Mouse (Mus musculus) lung, postnatal 0 days (tissue): ENCODE results near the gene Rpl13a. TPM values are rescaled to one million over a fixed set of nuclear protein-coding genes. Genes with fewer than 3 reads are reported as not detected.
A peak's percentile ranks its signal among the peaks of the same experiment; 100 is the strongest.

Experiments
- ATAC-seq: fragments of 200-750 bp; cut with Nextera tagmentation; 2 replicates; pipeline ENCODE4 v1.8.0; 2017; ENCODE audit warnings: moderate library complexity
- DNase-seq: peaks from one replicate; pipeline ENCODE4 v3.0.0-alpha.2; 2016; ENCODE audit warnings: low spot score
- H3K27ac ChIP-seq: fragments of 300-500 bp; sonication (generic); 2 replicates; pipeline ENCODE4 v1.5.1; 2014; ENCODE audit warnings: antibody characterized with exemption, mild to moderate bottlenecking, low read length, mixed read lengths
- H3K27me3 ChIP-seq: fragments of 300-500 bp; sonication (generic); replicated peaks from 2 replicates; pipeline ENCODE4 v1.6.1; 2014; ENCODE audit warnings: low read length, mixed read lengths; ENCODE audit not compliant: insufficient read depth
- H3K36me3 ChIP-seq: fragments of 300-500 bp; sonication (generic); 2 replicates; pipeline ENCODE4 v1.6.1; 2014; ENCODE audit warnings: low read length, mixed read lengths; ENCODE audit not compliant: insufficient read depth
- H3K4me1 ChIP-seq: fragments of 300-500 bp; sonication (generic); 2 replicates; pipeline ENCODE4 v1.6.1; 2014; ENCODE audit warnings: antibody characterized with exemption, low read depth, low read length, mixed read lengths; ENCODE audit not compliant: insufficient read depth
- H3K4me2 ChIP-seq: fragments of 300-500 bp; sonication (generic); replicated peaks from 2 replicates; pipeline ENCODE4 v1.6.1; 2014; ENCODE audit warnings: low read depth, mild to moderate bottlenecking, low read length, moderate library complexity, mixed read lengths
- H3K4me3 ChIP-seq: fragments of 300-500 bp; sonication (generic); 2 replicates; pipeline ENCODE4 v1.5.1; 2014; ENCODE audit warnings: low read depth, low read length
- H3K9ac ChIP-seq: fragments of 300-500 bp; sonication (generic); replicated peaks from 2 replicates; pipeline ENCODE4 v1.6.1; 2014; ENCODE audit warnings: low read depth, mild to moderate bottlenecking
- H3K9me3 ChIP-seq: fragments of 300-500 bp; sonication (generic); 2 replicates; pipeline ENCODE4 v1.6.1; 2016; ENCODE audit warnings: low read length, mixed read lengths
- CTCF ChIP-seq: IDR thresholded peaks from 2 replicates; pipeline ENCODE4 v1.5.1; 2016; ENCODE audit warnings: antibody characterized with exemption, mild to moderate bottlenecking
- EP300 ChIP-seq: IDR thresholded peaks from 2 replicates; pipeline ENCODE4 v1.6.1; 2016; ENCODE audit warnings: antibody characterized with exemption, mild to moderate bottlenecking, control low read depth
- WGBS: fragments of 180-500 bp; shearing (Covaris S2); extraction: QIAGEN DNeasy Blood & Tissue Kit; methylation state at CpG from one replicate; pipeline ENCODE4 v1.1.7; 2014; 5-methylcytosine and 5-hydroxymethylcytosine counted together
- polyA plus RNA-seq: library from polyadenylated mRNA; unstranded; fragments of >200 nt; fragmentation: Nextera tagmentation; extraction: Ambion mirVana; gene quantifications from 2 replicates; pipeline ENCODE4 v1.2.1, GENCODE M21; 2015

Rpl13a gene
- polyA plus RNA-seq, 1 experiment from 2014 or later: 1,148 TPM

DNA sequence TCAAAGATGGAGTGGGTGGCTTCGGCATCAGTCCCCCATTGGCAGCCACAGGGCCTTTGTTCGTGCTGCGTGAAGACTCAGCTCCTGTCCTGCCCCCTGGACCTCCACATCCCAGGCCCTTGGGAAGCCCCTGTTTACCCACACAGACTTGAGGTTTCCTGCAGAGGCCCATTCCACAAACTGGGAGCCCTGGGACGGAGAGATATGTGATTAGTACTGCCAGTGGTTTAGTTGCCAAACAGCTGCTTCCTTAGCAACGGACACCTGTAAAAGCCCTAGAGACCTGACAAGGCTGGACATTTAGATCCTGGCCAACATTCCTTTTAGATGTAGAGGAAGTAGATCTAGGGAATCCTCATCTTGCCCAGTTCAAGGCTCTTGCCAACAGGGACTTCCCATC lies 13.4 kb upstream of the Rpl13a start:
- 0 out of 2 replicates have a peak, but pooled peaks cover 12% of the 10 kb centered on the region for H3K36me3 ChIP-seq

DNA sequence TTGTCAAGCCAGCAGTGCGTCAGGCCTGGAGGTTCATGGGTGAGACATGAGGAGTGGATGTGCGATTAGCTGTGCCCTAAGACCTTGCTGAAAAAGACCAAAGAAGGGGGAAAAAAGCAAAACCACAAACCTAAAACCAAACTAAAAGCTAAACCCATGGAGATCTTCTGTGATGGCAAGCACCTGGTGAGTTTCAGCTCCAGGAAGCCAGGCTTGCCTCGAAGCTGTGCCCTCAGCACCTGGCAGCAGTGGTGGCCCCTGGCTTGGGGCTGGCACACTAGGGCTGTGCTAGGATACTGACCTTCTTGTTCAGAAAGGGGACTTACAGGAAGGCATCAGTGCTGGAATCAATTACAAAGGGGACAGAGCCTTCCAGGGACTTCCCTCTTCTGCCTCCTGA lies 12.8 kb upstream of the Rpl13a start:
- Histone ChIP-seq H3K27ac (no peak overlapping the region), H3K9ac (no peak overlapping the region), H3K27me3 (no peaks in the 10 kb centered on the region), H3K4me1 (no peaks in the 10 kb centered on the region), H3K4me2 (no peak overlapping the region), H3K9me3 (no peaks in the 10 kb centered on the region), H3K4me3 (no peak overlapping the region), H3K36me3 (0 out of 2 replicates have a peak, but pooled peaks cover 12% of the 10 kb centered on the region)
- TF ChIP-seq CTCF: no peak
- no peak for TF ChIP-seq EP300
- no peak for ATAC-seq
- DNase-seq: no peak
- WGBS: 82% methylated on average over 3 of the region's 3 CpGs

More for the DNA sequence above, 13.4 kb upstream of the Rpl13a start:
- 89% methylated on average over 5 of the region's 5 CpGs for WGBS
- H3K9ac ChIP-seq: no peak overlapping the region
- H3K4me3 ChIP-seq: no peak overlapping the region
- H3K4me1 ChIP-seq: no peaks in the 10 kb centered on the region
- ATAC-seq: no peak
- no peak for DNase-seq
- H3K4me2 ChIP-seq: no peak overlapping the region
- H3K27ac ChIP-seq: no peak overlapping the region
- TF ChIP-seq EP300 (no peak), CTCF (no peak)
- no peaks in the 10 kb centered on the region for H3K9me3 ChIP-seq
- no peaks in the 10 kb centered on the region for H3K27me3 ChIP-seq

DNA sequence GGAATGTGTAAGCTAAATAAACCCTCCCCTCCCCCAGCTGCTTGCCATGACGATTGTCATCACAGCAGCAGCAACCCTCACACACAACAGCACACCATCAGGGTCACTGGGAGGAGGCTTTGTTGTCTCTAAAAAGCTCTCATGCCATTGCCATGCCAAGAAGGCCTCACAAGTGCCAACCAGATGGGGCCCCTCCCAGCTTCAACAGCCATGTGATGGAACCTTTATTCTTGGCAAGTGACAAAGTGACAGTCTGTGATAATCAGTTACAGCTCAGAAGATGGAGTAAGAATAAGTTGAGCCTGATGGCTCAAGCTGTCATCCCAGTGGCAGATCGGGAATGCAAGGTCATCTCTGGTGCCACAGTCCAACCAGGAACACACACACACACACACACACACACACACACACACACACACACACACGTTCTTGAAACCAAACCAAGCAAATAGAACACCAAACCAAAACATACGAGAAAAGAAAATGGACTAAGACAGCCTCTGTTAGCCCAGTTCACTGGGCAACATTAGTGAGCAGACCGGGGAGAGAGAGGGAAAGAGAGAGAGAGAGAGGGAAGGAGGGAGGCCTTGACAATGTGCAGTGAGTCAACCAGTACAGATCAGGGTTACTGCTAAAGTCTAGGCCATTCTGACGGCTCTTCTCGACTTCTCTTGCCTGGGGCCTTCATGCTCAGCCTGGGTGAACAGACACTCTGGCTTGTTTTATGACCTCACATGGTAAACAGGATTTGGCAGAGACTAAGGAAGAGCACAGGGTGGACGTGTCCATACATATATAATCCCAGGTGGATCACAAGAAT lies 11.6 kb upstream of the Rpl13a start:
- Histone ChIP-seq H3K9me3 (no peaks in the 10 kb centered on the region), H3K9ac (no peak overlapping the region), H3K36me3 (0 out of 2 replicates have a peak, but pooled peaks cover under 1% of the 10 kb centered on the region), H3K27ac (no peak overlapping the region), H3K27me3 (no peaks in the 10 kb centered on the region), H3K4me2 (no peak overlapping the region), H3K4me3 (no peak overlapping the region), H3K4me1 (peaks cover 4% of the 10 kb centered on the region; the same call in 1 of the 2 replicates)
- ATAC-seq (no peak), DNase-seq (no peak)
- WGBS: 64% methylated on average over 8 of the region's 8 CpGs
- TF ChIP-seq EP300: no peak
- TF ChIP-seq CTCF: no peak

DNA sequence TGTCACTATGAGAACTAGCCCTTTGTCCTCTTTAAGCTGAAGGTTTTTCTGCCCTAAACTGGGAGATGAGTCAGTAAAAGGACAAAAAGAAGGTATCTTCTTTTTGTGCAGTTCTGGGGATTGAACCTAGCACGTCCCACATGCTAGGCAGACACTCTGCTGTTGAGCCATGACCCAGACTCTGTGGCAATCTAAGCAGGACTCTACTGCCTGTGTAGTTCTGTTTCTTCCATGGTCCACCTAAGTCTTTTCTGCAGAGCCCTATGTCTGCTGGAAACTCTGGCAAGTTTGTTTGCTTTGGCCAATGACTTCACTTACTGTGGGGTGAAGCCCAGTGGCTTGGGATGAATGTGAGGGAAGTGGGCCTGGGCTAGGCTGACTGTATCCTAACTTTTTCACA lies 9.8 kb upstream of the Rpl13a start:
- H3K27ac ChIP-seq: no peak overlapping the region
- TF ChIP-seq EP300: no peak
- TF ChIP-seq CTCF: no peak
- no peak overlapping the region for H3K4me2 ChIP-seq
- H3K9me3 ChIP-seq: no peaks in the 10 kb centered on the region
- no peaks in the 10 kb centered on the region for H3K27me3 ChIP-seq
- no peak overlapping the region for H3K4me3 ChIP-seq
- peaks cover 4% of the 10 kb centered on the region; the same call in 1 of the 2 replicates for H3K4me1 ChIP-seq
- H3K9ac ChIP-seq: no peak overlapping the region
- ATAC-seq: no peak
- DNase-seq: no peak
- 83% methylated on average over 1 of the region's 1 CpGs for WGBS
- H3K36me3 ChIP-seq: no peaks in the 10 kb centered on the region

DNA sequence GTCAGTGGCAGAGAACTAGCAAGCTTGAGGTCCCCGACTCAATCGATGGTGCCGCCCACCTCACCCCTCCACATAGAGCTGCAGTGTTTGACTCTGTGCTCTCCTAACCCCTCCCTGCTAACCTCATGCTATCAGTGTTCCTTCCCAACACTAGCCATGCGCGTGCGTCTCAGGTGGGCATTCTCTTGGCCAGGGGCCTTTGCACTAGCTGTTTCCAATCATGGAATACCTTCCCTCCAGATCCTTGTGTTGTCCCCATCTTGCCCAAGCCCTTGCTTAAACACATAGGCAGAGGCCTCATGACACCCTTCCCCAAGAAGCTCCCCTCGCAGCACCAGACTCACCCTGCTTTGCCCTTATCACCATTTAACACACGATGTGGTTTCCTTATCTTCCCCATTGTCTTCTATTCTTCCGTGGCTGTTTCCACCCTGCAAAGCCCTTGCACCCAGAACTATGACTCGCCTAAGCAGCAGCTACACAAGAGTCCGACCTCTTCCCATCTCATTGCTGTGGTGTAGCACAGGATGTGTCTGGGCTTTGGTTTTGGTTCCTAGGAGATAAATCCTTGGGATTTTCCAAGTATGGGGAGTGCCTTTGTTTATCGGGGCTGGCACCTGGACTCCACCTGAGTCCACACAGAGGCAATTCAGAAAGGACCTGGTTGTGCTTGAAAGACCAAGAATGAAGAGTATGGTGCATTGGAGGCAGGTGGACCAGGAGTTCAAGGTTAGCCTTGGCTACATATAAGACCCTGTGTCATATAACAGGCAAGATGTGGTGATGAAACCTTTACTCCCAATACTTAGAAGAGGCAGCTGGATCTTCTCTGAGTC lies 8.8 kb upstream of the Rpl13a start:
- ATAC-seq: no peak
- WGBS: 67% methylated on average over 12 of the region's 12 CpGs
- Histone ChIP-seq H3K4me1 (peaks cover 4% of the 10 kb centered on the region; the same call in 1 of the 2 replicates), H3K4me3 (no peak overlapping the region), H3K27me3 (no peaks in the 10 kb centered on the region), H3K36me3 (no peaks in the 10 kb centered on the region), H3K9ac (no peak overlapping the region), H3K9me3 (no peaks in the 10 kb centered on the region), H3K27ac (no peak overlapping the region), H3K4me2 (no peak overlapping the region)
- no peak for TF ChIP-seq CTCF
- no peak for TF ChIP-seq EP300
- DNase-seq: no peak

DNA sequence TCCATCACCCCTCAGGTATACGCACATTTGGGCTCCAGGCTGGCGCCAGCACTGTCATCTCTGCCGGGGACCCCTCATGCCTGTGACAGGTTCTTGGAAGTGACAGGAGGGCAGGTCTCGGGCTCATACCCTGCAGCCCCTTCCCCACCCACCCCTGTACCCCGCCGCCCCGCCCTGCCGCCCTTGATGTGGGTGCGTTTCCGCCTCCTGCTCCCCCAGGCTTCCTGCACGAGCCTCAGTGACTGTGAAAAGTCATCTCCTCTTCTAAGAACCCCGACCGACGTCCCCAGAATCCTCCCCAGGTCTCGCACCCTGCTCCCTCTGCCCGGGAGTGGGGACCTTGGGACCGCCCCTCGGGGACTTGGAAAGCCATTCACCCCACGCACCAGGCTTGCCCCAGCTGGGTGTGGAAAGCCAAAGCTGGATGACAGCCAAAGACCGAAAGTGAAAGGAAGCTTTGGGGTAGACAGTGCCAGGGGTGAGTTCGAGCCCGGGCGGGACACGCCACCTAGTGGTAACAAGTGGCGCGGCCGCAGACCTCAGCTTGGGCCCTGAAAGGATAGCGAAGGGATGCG lies 7.5 kb upstream of the Rpl13a start, which contains the start of the genes Gm45713 and Flt3l:
TSS of gene Gm45713 (minus strand) at position 239 of the 575 bp plus-strand sequence.
TSS of gene Flt3l (minus strand) at position 440 of the 575 bp plus-strand sequence.
- Histone ChIP-seq H3K4me2 (peak within 1 kb of the TSS; percentile 78), H3K9me3 (no peaks in the 10 kb centered on the region), H3K36me3 (no peaks in the 10 kb centered on the region), H3K27me3 (no peaks in the 10 kb centered on the region), H3K4me3 (peak within 1 kb of the TSS; percentile 62), H3K9ac (peak within 1 kb of the TSS; percentile 60), H3K27ac (peak within 1 kb of the TSS; percentile 32; the same call in 1 of the 2 replicates), H3K4me1 (peaks cover 4% of the 10 kb centered on the region; the same call in 1 of the 2 replicates)
- ATAC-seq: peak; percentile 90
- TF ChIP-seq EP300 (no peak), CTCF (peak; percentile 98)
- 1% methylated on average over 27 of the region's 29 CpGs for WGBS
- DNase-seq: peak; percentile 96
